Mouse (Mus musculus): ENCODE results near the gene Fbxl8.
A peak's percentile ranks its signal among the peaks of the same experiment; 100 is the strongest.

The Fbxl8 gene

DNA sequence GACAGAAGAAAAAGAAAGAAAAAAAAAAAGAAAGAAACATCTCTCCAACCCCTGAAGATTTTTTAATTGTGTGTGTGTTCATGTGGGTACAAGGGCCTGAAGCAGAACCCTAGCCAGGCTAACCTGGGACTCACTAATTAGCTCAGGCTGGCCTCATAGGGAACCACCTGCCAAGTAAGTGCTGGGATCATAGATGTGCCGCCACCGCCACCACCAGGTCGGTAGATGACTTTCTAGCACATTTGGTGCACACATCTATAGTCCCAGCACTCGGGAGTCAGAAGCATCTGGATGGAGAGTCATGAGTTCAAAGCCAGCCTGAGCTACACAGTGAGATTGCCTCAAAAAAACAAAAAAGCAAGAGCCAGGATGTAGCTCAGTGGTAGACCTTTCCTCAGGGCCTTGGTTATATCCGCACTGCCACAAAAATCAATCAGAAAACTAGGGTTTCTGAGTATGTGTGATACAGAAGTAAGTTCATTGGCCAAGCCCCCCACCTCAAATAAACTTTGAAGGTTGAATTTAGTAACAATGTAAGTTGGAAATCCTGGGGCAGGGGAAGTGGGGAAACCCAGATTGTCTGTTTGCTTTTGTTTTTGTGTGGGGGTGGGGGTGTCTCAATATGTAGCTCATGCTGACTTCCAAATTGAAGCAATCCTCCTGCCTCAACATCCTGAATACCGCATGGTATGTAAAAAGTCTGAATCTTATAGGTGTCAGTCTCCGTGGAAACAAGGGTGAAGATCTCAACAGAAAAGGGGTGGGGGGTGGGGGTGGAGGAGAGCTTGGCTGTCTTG is 6.9 kb upstream of the Fbxl8 start:
- DNase-seq (ENCODE audit: low read depth, low spot score) = peak; percentile 52

DNA sequence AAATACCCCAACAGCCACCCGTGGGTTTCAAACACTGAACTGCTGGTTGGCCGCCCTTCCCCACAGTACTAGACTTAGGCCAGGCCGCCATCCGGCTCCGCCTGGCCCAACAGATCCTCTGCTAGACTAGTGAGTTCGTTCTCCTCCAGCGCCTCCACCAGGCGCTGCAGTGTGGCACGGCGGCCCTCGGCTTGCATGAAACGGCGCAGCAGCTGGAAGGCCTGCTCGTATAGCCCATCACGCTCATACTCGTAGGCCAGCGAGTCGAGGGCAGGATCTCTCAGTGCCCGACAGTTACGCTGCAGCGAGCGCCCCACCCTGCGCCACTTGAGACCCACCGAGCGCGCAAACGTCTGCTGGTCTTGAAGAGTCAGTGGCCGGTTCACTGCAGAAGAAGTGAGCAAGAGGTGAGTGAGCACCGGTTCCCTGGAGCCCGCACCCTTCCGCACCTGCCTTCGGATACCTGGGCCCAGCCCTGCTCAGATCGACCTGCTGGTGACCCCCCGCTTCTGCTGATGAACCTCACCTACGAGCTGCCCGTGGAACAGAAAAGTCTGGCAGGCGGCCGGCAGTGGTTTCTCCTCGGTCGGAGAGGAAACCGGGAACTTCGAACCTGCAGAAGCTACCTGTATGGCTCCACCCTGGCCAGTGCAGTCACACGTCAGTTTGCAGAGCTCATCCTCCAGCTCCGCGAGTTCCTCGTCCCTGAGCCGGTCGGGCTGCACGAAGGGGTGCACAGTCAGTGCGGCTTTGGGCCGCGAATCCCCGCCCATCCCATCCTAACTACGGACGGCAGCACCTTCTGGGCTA is 5.3 kb upstream of the Fbxl8 start:
- peak; percentile 63 for DNase-seq (ENCODE audit: low read depth, low spot score)

DNA sequence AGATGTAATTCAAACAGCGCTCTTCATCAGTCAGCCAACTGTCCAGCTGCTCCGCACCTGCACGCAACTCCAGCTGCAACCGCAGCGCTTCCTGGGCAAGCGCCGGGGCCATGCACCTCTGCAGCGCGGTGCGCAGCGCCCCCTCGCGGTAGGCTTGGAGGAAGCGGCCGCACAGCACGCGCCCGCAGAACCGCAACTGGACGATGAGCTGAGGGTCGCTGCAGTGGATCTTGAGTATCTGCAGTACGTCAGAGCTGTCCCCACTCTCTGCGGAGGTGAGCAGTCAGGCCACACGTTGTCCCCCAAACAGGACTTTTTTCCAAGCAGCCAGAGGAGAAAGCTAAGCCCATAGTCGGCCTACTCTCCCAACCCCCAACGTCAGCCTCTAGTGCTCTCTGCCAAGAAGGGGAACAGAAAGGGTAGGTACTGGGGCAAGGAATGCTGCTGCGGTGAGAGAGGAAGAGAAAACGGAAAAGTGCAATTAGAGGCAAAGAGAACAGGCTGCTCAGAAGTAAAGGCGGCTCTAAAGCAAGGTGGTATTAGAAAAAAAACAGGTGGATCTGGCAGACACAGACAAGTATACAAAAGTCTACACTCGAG is 4.6 kb upstream of the Fbxl8 start:
- DNase-seq (ENCODE audit: low read depth, low spot score) = peak; percentile 80

DNA sequence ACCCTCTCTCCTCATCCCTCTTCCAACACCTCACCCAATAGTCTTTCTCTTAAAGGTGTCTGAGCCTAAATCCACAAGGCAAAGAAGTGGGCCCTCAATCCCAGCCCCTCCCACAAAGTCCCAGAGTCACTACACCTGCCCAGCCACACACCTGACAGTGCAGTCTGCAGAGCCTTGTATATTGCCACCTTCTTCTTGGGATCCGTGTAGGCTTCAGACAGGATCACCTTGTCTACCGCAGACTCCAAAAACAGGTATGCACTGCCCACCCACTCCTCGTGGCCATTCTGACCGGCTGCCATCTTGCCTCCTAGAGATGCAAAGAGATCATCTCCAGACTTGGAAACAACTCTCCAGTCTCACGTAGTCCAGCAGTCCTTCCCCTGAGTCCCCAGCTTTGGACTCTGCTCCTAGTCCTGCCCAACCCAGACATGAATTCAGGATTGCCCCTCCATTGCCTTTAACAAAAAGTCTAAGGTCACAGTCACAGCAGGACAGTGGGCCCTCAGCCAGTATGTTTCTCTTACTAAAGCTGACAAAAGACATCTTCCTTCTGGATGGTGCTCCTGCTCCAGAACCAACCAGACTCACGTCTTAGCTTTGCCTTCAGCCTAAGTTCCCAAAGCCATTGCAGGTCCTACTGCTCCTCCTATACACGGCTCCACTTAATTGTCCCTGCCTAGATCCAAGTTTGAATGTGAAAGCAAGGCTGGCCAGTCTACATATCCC is 3.9 kb upstream of the Fbxl8 start:
- no peak for DNase-seq (ENCODE audit: low read depth, low spot score)

DNA sequence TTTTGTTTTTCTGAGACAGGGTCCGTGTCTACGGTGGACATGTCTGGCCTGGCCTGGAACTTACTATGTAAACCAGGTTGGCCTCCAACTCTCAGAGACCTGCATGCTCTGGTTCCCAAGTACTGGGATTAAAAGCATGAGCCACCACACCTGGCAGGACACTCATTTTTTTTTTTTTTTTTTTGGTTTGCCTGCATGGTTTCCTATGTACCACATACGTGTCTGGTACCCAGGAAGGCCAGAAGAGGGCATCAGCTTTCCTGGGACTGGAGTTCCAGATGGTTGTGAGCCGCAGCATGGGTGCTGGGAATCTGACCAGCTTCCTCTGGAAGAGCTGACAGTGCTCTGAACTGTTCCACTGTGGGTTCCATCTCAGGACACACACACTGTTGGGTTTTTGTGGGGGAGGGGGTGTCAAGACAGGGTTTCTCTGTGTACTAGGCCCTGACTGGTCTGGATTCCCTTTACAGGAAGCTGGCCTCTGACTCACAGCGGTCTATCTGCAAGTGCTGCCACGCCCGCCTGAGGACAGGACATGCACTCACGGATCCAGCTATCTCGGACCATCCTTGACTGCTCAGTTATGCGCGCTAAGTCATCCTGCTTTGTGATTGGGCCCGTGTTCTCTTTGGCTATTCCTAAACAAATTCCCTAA is 3.0 kb upstream of the Fbxl8 start:
- DNase-seq (ENCODE audit: low read depth, low spot score) = peak; percentile 82

DNA sequence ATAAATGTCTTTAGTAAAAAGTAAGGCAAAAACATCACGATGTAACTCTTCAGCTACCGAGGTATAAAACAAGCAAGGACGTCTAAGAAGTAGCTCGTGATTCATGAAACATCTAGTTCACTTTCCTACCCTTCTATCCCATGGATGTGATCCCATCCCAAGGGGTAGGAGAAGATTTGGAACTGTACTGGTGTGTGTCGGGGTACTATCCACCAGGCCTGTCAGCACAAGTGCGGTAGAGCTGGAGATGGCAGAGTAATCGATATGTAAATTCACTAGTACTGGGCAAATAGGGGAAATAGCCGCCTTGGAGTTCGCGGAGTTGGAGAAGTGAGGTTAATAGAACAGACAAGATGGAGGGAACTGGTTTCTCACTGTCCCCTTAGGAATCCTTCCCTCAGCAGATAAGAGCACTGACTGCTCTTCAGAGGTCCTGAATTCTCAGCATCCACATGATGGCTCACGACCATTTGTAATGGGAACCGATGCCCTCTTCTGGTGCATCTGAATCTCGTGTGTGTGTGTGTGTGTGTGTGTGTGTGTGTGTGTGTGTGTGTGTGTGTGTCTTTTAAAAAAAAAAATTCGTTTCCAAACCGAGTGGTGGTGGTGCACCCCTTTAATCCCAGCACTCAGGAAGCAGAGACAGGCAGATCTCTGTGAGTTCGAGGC is 1.1 kb upstream of the Fbxl8 start:
- no peak for DNase-seq (ENCODE audit: low read depth, low spot score)

DNA sequence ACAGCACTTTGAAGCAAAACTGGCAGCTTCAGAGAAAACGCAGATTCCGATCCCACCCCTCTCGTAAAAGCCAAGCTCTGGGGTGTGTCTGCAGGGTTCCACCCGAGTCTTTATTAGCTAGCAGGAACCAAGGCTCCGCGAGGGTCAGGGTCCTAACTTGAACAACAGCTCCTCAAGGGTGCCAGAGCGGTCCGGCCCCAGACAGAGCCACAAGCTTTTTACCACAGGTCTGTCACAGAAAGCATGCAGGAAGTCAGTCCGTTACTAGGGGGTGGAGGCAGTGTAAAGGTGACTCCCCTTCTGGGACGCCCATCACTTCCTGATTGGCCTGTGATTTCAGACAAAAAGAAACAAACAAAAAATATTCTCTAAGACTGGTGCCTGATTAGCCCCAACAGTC is 680 bp downstream of the Fbxl8 start:
- peak; percentile 82 for DNase-seq (ENCODE audit: low read depth, low spot score)

DNA sequence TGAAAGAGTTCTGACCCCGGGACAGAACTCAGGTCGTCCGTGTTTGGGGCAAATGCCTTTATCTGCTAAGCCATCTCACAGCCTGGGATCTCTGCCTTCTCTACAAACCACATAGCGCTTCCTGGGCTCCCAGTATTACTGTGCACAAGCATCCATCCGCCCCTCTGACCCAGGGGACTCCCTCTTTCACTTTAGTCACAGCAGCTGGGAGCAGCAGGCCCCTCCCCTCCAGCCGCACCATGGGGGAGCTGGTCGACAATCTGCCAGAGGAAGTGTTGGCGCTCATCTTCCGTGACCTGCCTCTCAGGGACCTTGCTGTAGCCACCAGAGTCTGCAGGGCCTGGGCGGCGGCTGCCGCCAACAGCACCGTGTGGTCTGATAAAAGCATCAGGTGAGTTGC is 2.3 kb downstream of the Fbxl8 start:
- DNase-seq (ENCODE audit: low read depth, low spot score) = peak; percentile 53

DNA sequence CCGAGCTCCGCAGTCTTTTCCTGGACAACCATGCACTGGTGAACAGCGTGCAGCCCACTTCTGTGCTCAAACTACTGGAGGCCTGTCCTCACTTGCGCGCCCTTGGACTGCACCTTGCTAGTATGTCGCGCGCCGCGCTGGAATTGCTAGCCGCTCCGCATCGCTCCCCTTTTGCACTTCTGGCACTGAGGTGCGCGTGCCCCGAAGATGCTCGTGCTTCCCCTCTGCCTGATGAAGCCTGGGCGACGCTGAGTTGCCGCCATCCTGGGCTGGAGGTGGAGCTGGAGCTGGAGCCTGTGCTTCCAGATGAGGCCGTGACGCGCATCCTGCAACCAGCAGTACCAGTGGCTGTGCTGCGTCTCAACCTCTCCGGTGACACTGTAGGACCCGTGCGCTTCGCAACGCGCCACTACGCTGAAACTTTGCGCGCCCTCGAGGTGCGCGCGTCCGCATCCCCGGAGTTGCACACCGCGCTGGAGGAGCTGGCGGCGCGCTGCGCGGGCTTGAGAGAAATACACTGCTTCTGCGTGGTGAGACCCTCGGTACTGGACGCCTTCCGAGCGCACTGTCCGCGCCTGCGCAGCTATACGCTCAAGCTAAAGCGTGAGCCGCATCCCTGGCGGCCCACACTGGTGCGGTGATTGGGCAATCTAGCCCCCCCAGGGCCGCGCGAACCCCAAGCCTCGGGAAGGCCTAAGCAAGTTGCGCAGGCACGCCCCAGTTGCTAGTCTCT is 4.1 kb downstream of the Fbxl8 start:
- peak; percentile 87 for DNase-seq (ENCODE audit: low read depth, low spot score)

DNA sequence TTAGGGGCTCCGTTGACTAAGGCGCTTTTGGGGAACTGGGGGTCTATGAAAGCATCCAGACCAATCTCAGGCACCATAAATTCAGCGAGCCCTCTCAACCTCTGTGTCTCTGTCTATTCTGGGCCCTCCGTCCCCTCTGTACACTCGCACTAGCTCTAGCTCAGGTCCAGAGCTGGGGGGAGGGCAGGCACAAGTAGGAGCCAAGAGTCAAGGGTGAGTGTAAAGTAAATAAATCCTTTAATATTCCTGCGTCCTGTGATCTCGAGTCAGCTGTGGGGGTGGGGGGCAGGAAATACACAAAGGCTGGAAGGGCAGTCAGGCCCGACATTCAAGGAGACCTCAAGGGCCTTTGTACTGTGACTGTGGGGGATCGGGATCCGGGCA is 4.6 kb downstream of the Fbxl8 start:
- no peak for DNase-seq (ENCODE audit: low read depth, low spot score)

DNA sequence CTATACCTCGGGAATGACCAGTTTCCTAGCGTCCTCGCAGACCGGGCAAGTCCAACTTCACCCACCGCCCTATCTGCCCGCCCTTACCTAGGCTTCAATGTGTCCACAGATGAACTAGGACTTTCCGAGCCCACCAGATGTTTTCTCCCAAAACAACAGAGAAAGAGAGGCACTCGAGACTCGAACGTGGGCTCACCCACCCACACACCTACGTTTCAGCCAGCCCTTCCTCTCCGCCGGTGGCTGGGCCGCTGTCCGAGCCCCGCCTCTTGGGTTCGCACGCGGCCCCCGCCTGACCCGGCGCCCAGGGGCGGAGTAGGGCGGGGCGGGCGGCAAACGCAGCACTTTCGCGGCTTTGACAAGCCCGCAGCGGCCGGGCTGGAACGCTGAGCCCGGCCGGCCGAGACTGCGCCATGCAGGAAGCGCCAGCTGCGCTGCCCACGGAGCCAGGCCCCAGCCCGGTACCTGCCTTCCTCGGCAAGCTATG is 5.1 kb downstream of the Fbxl8 start, which contains the start of gene Hsf4:
Gene Hsf4, plus strand, starts transcription at position 341 of the 487 bp plus-strand sequence.
- no peak for DNase-seq (ENCODE audit: low read depth, low spot score)

DNA sequence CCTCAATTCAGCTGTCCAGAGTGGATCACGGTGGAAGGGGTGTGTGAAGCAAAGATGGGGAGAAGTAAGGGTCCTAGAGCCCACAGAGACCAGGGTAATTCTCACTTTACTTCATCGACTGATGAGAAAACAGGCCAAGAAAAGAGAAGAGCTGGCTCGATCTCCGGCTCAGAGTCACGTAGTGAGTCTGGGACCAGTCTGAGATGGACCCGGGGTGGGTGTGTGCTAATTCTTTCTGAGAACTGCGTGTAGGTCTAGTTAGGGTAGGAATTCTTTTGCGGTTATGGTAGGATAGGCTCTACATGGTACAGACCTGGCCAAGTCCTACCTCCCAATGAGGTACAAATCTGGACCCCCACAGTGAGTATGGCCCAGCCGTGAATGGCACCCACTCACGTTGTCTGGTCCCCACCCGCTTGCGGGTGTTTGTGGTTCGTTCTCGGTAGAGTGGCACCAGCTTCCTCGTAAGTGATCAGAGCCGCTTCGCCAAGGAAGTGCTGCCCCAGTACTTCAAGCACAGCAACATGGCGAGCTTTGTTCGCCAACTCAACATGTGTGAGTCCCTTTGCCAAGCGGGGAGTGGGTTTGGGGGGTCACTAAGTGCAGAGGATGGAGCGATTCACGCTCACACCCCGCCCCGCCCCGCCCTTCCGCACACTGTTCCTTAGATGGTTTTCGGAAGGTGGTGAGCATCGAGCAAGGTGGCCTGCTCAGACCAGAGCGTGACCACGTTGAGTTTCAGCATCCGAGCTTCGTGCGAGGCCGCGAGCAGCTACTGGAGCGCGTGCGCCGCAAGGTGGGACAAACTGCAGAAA is 5.9 kb downstream of the Fbxl8 start:
- no peak for DNase-seq (ENCODE audit: low read depth, low spot score)

DNA sequence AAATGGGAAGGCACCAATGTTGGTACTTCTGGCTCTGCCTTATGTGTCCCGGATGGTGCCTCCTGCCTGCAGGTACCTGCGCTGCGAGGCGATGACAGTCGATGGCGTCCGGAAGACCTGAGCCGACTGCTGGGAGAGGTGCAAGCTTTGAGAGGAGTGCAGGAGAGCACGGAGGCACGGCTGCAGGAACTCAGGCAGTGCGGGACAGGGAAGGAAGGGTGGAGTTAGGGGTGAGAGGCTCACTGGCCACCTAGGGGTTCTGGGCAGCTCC is 6.4 kb downstream of the Fbxl8 start:
- DNase-seq (ENCODE audit: low read depth, low spot score) = peak; percentile 35

DNA sequence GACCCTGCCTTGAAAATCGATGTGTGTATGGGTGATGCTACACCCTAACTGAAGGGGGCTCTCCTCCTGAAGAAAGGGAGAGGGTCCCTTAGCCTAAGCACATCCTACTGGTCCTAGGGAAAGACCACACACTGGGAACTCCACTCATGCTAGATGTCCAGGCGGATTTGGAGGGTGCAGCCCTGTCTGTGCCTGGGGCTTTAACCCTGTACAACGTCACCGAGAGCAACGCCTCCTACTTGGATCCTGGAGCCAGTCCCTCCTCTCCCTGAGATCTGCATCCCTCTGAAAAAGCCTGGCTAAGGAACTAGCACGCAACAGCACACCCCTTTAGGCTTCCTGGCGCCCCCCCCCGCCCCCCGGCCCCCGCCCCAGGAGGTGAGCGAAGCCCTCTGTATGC is 10.9 kb downstream of the Fbxl8 start:
- DNase-seq (ENCODE audit: low read depth, low spot score) = no peak

DNA sequence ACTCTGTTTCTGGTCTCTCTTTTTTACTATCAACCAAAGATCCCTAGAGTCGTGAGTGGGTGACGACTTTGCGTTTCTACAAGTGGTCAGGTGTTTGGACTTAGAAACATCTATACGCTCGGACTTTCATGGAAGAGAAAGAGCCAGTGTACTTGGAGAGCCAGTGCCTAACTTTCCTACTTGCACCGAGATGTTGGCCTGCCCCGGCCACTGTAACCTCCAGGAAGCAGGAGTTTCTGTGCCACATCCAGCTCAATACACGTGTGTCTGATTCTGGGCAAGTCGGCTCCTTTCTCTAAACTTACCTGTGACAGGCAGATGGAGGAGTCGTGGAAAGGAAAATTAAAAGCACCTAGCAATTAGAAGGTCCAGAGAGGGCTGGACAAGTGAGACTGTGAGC is 11.4 kb downstream of the Fbxl8 start, which contains the start of gene Nol3:
Gene Nol3, plus strand, starts transcription at position 301 of the 400 bp plus-strand sequence.
- no peak for DNase-seq (ENCODE audit: low read depth, low spot score)

DNA sequence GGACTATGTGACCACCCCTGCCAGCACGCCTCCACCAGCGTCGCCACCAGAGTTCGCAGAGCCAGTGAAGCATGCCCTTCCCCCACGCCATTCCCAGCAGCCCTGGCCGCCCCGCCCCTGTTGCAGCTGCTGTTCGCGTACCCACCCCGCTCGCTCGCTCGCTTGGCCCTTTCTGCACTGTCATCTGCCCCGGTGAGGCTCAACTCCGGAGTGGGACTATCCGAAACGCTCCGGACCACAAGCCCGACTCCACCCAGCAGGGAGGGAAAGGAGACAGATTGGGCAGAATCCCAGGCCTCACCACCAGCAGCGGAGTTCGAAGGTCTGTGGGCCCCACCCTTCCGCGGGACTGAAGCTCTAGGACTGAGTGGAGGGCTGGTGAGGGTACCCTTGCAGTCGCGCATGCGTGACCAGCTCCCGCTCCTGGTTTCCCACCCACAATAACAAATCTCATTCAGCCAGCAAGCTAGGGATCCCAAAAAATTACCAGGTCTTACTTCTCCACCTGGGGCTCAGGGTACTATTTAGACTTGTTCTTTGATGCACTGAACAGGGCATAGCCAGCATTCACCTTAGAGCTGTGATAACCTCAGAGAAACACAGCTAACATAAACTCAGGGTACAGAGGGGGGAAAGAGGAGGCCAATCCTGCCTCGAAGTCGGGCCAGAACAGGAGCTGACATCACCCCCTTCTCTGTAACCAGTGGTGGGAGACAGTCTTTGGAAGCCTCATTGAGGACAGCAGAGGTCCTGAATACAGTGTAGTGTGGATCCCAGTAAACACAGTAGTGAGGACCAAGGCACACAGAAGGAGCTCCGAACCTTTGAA is 12.1 kb downstream of the Fbxl8 start:
- DNase-seq (ENCODE audit: low read depth, low spot score) = peak; percentile 73

DNA sequence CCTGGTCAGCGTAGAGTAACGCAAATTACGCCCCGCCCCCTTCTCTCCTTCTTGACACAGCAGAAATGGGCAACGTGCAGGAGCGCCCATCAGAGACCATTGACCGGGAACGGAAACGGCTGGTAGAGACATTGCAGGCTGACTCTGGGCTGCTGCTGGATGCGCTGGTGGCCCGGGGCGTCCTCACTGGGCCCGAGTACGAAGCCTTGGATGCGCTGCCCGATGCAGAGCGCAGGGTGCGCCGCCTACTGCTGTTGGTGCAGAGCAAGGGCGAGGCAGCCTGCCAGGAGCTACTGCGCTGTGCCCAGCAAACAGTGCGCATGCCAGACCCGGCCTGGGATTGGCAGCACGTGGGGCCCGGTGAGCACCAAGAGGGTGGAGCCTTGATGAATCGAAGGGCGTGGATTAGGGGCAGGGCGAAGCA is 14.5 kb downstream of the Fbxl8 start:
- peak; percentile 62 for DNase-seq (ENCODE audit: low read depth, low spot score)

DNA sequence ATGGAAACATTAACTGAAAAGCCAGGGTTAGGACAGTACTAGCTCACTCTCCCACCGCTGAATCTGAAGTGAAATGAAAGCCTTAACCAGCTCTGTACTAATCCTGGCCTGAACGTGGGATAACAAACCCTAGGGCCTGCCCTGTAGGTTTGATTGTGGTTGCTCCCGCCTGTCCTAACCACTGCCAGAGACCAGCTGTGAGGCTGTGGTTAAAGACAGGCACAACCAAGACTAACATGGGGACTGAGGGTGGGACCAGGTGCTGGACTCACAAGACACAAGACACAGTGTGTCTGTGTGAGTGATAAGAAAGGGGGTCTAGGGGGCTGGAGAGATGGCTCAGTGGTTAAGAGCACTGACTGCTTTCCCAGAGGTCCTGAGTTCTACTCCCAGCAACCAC is 16.1 kb downstream of the Fbxl8 start:
- no peak for DNase-seq (ENCODE audit: low read depth, low spot score)

Data from R1 (cell line).